ENCODE assay signal across 10 mouse cellular contexts in the genomic region with DNA sequence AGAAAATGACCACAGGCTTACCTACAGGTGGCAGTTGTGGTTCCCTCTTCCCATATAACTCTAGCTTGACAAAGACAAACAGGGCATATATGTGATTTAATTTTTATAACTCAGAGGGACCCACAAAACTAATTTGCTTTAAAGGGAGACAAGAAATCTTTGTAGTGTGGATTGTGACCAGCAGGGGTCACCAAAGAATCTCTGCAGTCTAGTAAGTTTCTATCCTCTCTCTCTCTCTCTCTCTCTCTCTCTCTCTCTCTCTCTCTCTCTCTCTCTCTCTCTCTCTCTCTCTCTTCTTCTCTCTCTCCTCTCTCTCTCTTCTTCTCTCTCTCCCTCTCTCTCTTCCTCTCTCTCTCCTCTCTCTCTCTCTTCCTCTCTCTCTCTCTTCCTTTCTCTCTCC. TPM values are rescaled to one million over a fixed set of nuclear protein-coding genes. Genes with fewer than 3 reads are reported as not detected.
DNase-seq lines count a peak whose midpoint lies in the region; ATAC-seq and TF ChIP-seq lines count a peak whose summit lies in the region.
"Had no signal": no experiment of that assay in that cellular context is flagged by ENCODE, and none has a peak within 500 bp of the region (broad histone marks: within the 10 kb centered on the region; RNA-seq: fewer than 3 reads in every experiment).

No protein-coding gene starts in this region.

- no peaks in the 10 kb centered on the region for H3K4me1 ChIP-seq in intestine, postnatal 0 days (replicated peaks; ENCODE audit: control insufficient read depth, insufficient read depth, low read length)
- no peaks in the 10 kb centered on the region for H3K4me1 ChIP-seq in intestine, embryonic 15.5 days (replicated peaks)
- H3K4me1 ChIP-seq in lung, postnatal 0 days (ENCODE audit: insufficient read depth, low read depth, low read length): no peaks in the 10 kb centered on the region
- H3K4me1 ChIP-seq: embryonic facial prominence, embryonic 15.5 days had no signal

- H3K36me3 ChIP-seq in intestine, postnatal 0 days (ENCODE audit: control insufficient read depth, insufficient read depth): no peaks in the 10 kb centered on the region
- H3K36me3 ChIP-seq in intestine, embryonic 15.5 days: no peaks in the 10 kb centered on the region
- no peaks in the 10 kb centered on the region for H3K36me3 ChIP-seq in lung, postnatal 0 days (ENCODE audit: insufficient read depth, low read length)
- H3K36me3 ChIP-seq: embryonic facial prominence, embryonic 15.5 days had no signal

- no peaks in the 10 kb centered on the region for H3K9me3 ChIP-seq in intestine, postnatal 0 days (ENCODE audit: control insufficient read depth)
- H3K9me3 ChIP-seq in intestine, embryonic 15.5 days: no peaks in the 10 kb centered on the region
- no peaks in the 10 kb centered on the region for H3K9me3 ChIP-seq in lung, postnatal 0 days (ENCODE audit: low read length)
- H3K9me3 ChIP-seq: embryonic facial prominence, embryonic 15.5 days had no signal

- ATAC-seq in intestine, postnatal 0 days: no peak
- ATAC-seq in intestine, embryonic 15.5 days: no peak
- ATAC-seq in lung, postnatal 0 days: no peak
- no peak for ATAC-seq in erythroid progenitor cell, adult 5-6 weeks (replicated peaks; ENCODE audit: low FRiP score, poor library complexity, severe bottlenecking)

- H3K27me3 ChIP-seq in intestine, postnatal 0 days (replicated peaks; ENCODE audit: control insufficient read depth, insufficient read depth, low read length): no peaks in the 10 kb centered on the region
- no peaks in the 10 kb centered on the region for H3K27me3 ChIP-seq in intestine, embryonic 15.5 days (replicated peaks)
- no peaks in the 10 kb centered on the region for H3K27me3 ChIP-seq in lung, postnatal 0 days (replicated peaks; ENCODE audit: insufficient read depth, low read length)
- H3K27me3 ChIP-seq: embryonic facial prominence, embryonic 15.5 days had no signal

- H3K4me2 ChIP-seq in intestine, postnatal 0 days (replicated peaks; ENCODE audit: low read depth): no peak overlapping the region
- H3K4me2 ChIP-seq in intestine, embryonic 15.5 days (replicated peaks): no peak overlapping the region
- H3K4me2 ChIP-seq in lung, postnatal 0 days (replicated peaks; ENCODE audit: low read depth, low read length): no peak overlapping the region
- H3K4me2 ChIP-seq: embryonic facial prominence, embryonic 15.5 days had no signal

- no peak for TF ChIP-seq EP300 in lung, postnatal 0 days (IDR thresholded peaks at IDR 0.05)

- peak; percentile 57 to 77 for DNase-seq in CD8-positive naive resting alpha-beta T cell, adult 2 months (ENCODE audit: low read depth in 2 of 2, low spot score in 2 of 2)
- DNase-seq in Muller cell, postnatal 12 days (ENCODE audit: inconsistent ontology term): peak; percentile 47
- peak; percentile 24 to 27 for DNase-seq in frontal cortex, postnatal 25 days (ENCODE audit: low spot score in 2 of 2)
- DNase-seq in lung, postnatal 0 days (ENCODE audit: low spot score): peak; percentile 21
- peak; percentile 49 for DNase-seq in thymus, postnatal 0 days (ENCODE audit: low spot score)

- H3K27ac ChIP-seq in intestine, postnatal 0 days (ENCODE audit: low read depth, low read length): no peak overlapping the region
- H3K27ac ChIP-seq in intestine, embryonic 15.5 days: no peak overlapping the region
- H3K27ac ChIP-seq in lung, postnatal 0 days (ENCODE audit: low read length): no peak overlapping the region
- H3K27ac ChIP-seq: embryonic facial prominence, embryonic 15.5 days had no signal

- H3K9ac ChIP-seq in intestine, postnatal 0 days (ENCODE audit: low read depth, low read length): no peak overlapping the region
- H3K9ac ChIP-seq in intestine, embryonic 15.5 days: no peak overlapping the region
- no peak overlapping the region for H3K9ac ChIP-seq in lung, postnatal 0 days (replicated peaks; ENCODE audit: low read depth)
- H3K9ac ChIP-seq: embryonic facial prominence, embryonic 15.5 days had no signal

- H3K4me3 ChIP-seq in intestine, postnatal 0 days (ENCODE audit: low read depth, low read length): no peak overlapping the region
- no peak overlapping the region for H3K4me3 ChIP-seq in intestine, embryonic 15.5 days (replicated peaks)
- H3K4me3 ChIP-seq in lung, postnatal 0 days (ENCODE audit: low read depth, low read length): no peak overlapping the region
- H3K4me3 ChIP-seq: embryonic facial prominence, embryonic 15.5 days had no signal

- peak; percentile 72 for TF ChIP-seq CTCF in intestine, postnatal 0 days (IDR thresholded peaks at IDR 0.05; ENCODE audit: low read depth)
- TF ChIP-seq CTCF in lung, postnatal 0 days (IDR thresholded peaks at IDR 0.05): peak; percentile 57

RNA-seq across cellular contexts. Expression of gene Zp3r, which starts 53.5 kb away (rescaled TPM):
- polyA plus RNA-seq in intestine, postnatal 0 days (2015; fragmentation: Nextera tagmentation; extraction: Ambion mirVana): 0.08 TPM in 1 of 2 replicates, not detected in the other
- 0.10 TPM in 1 of 2 replicates, not detected in the other for polyA plus RNA-seq in intestine, embryonic 15.5 days (2015; fragmentation: Nextera tagmentation; extraction: Ambion mirVana)
- polyA plus RNA-seq in lung, postnatal 0 days (2015; fragmentation: Nextera tagmentation; extraction: Ambion mirVana): not detected in 2 replicates
- not detected in 2 replicates for polyA plus RNA-seq in thymus, postnatal 0 days (2015; fragmentation: Nextera tagmentation; extraction: Ambion mirVana)
- total RNA-seq in erythroid progenitor cell, adult 5-6 weeks (2015; ENCODE audit: low replicate concordance): not detected in 2 replicates
- total RNA-seq in erythroid progenitor cell, adult 5-6 weeks (2017; ENCODE audit: low replicate concordance): not detected in 2 replicates
- total RNA-seq: left cerebral cortex, postnatal 36 days had no signal
- polyA plus RNA-seq: embryonic facial prominence, embryonic 15.5 days had no signal
